Mouse (Mus musculus) midbrain, embryonic 10.5 days (tissue): ENCODE data around the gene Hoxa4. TPM values are rescaled to one million over a fixed set of nuclear protein-coding genes. Genes with fewer than 3 reads are reported as not detected.
A peak's percentile ranks its signal among the peaks of the same experiment; 100 is the strongest.

Experiments used
- DNase-seq: peaks from one replicate; pipeline ENCODE4 v3.0.0-alpha.2; 2017; ENCODE audit warnings: low spot score
- H3K27ac ChIP-seq: fragments of 300-500 bp; sonication (generic); replicated peaks from 2 replicates; pipeline ENCODE4 v1.5.1; 2016; ENCODE audit warnings: mild to moderate bottlenecking
- H3K27me3 ChIP-seq: fragments of 300-500 bp; sonication (generic); 2 replicates; pipeline ENCODE4 v1.6.1; 2016; ENCODE audit warnings: low read depth, mild to moderate bottlenecking; ENCODE audit not compliant: poor library complexity, severe bottlenecking
- H3K36me3 ChIP-seq: fragments of 300-500 bp; sonication (generic); 2 replicates; pipeline ENCODE4 v1.6.1; 2016; ENCODE audit warnings: mild to moderate bottlenecking, moderate library complexity
- H3K4me1 ChIP-seq: fragments of 300-500 bp; sonication (generic); 2 replicates; pipeline ENCODE4 v1.6.1; 2016
- H3K4me3 ChIP-seq: fragments of 300-500 bp; sonication (generic); 2 replicates; pipeline ENCODE4 v1.5.1; 2016; ENCODE audit warnings: mild to moderate bottlenecking, moderate library complexity
- H3K9me3 ChIP-seq: fragments of 300-500 bp; sonication (generic); replicated peaks from 2 replicates; pipeline ENCODE4 v1.6.1; 2016; ENCODE audit warnings: mild to moderate bottlenecking
- WGBS: fragments of 180-500 bp; shearing (Covaris S2); methylation state at CpG from one replicate; pipeline ENCODE4 v1.1.7; 2016; 5-methylcytosine and 5-hydroxymethylcytosine counted together
- polyA plus RNA-seq: library from polyadenylated mRNA; unstranded; fragments of >200 nt; fragmentation: Nextera tagmentation; extraction: Ambion mirVana; gene quantifications from 2 replicates; pipeline ENCODE4 v1.2.1, GENCODE M21; 2016

Hoxa4 gene
- polyA plus RNA-seq, 1 experiment from 2014 or later = not detected

- no peak for DNase-seq
- Histone ChIP-seq H3K4me3 (no peak overlapping the region), H3K27me3 (peaks cover 100% of the 10 kb centered on the region), H3K27ac (no peak overlapping the region), H3K36me3 (no peaks in the 10 kb centered on the region), H3K9me3 (no peaks in the 10 kb centered on the region), H3K4me1 (peaks cover 14% of the 10 kb centered on the region)
- 3% methylated on average over 69 of the region's 69 CpGs for WGBS
Observed at GRCm38 (mm10) chr6:52225612-52226568, 34.3 kb upstream of the Hoxa4 start.

DNA sequence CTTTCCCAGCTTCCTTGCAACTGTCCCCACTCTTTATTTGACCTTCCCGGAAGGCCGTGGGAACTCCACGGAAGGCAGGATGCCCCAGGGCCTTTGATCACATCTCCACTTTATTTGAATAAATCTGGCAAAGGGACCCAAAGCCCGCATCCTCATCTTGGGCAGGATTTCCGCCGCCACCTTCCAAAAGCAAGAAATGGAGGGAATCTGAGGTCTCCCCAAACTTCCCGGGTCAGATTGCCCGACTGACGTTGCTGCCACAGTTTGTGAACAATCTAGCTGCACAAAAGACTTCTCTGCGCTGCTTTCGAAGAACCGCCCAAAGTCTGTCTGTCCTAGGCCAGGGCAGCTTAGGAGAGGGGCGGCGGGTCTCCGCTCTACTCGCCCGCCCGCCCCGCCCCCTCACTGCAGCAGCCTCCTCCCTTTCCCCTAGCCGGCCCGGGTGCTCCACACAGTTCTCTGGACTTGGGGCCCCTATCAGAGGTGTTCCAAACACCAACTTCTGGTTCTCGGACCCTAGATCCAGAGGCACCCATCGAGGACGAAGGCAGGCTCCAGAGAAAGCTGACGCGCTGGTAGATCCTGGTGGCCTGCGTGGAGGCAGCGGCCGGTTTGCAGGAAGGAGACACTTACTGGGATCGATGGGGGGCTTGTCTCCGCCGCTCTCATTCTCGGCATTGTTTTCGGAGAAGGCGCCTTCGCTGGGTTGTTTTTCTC, 33.5 kb upstream of the Hoxa4 start:
- no peak for DNase-seq
- WGBS = 2% methylated on average over 36 of the region's 36 CpGs
- H3K9me3 ChIP-seq = no peaks in the 10 kb centered on the region
- no peaks in the 10 kb centered on the region for H3K36me3 ChIP-seq
- H3K4me3 ChIP-seq = no peak overlapping the region
- H3K27me3 ChIP-seq = peaks cover 100% of the 10 kb centered on the region
- peaks cover 11% of the 10 kb centered on the region for H3K4me1 ChIP-seq
- H3K27ac ChIP-seq = no peak overlapping the region

DNA sequence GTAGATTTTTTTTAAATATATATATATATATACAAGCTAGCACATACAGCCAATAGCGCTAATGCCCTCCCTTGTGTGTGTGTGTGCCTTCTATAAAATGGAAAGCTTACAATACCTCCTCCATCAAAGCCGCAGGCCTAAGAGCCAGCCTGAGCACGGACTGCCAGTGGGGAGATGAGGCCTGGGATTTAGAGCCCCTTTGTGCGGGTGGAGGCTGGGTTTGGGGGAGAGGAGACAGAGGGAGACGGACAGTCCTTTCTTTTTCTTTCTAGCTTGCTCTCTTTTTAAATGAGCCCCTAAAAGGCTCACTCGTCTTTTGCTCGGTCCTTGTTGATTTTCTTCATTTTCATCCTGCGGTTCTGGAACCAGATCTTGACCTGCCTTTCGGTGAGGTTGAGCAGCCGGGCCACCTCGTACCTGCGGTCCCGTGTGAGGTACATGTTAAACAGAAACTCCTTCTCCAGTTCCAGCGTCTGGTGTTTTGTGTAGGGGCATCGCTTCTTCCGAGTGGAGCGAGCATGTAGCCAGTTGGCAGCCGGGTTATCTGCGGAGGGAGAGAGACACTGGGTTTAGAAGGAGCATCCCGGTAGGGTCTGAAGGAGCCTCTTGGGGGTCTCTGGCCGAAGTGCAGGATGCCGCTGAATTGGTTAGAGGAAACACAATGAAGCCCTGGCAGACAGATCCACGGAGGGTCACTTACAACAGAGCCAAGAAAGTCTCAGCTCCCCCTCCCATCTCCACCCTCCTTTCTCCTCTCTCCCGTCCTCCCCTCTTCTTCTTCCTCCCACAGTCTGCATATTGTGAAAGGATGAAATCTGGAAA, 32.6 kb upstream of the Hoxa4 start:
- Histone ChIP-seq H3K4me1 (peaks cover 11% of the 10 kb centered on the region), H3K27ac (no peak overlapping the region), H3K4me3 (no peak overlapping the region), H3K27me3 (peaks cover 100% of the 10 kb centered on the region), H3K36me3 (no peaks in the 10 kb centered on the region), H3K9me3 (no peaks in the 10 kb centered on the region)
- WGBS = 2% methylated on average over 24 of the region's 24 CpGs
- no peak for DNase-seq

- Histone ChIP-seq H3K4me3 (no peak overlapping the region), H3K27ac (no peak overlapping the region), H3K9me3 (no peaks in the 10 kb centered on the region), H3K27me3 (peaks cover 100% of the 10 kb centered on the region), H3K4me1 (peaks cover 12% of the 10 kb centered on the region), H3K36me3 (no peaks in the 10 kb centered on the region)
- 10% methylated on average over 13 of the region's 13 CpGs for WGBS
- no peak for DNase-seq
Observed at GRCm38 (mm10) chr6:52222729-52223128, 31.2 kb upstream of the Hoxa4 start.

- H3K27me3 ChIP-seq = peaks cover 100% of the 10 kb centered on the region
- WGBS = 6% methylated on average over 21 of the region's 21 CpGs
- H3K36me3 ChIP-seq = no peaks in the 10 kb centered on the region
- peaks cover 17% of the 10 kb centered on the region for H3K4me1 ChIP-seq
- H3K4me3 ChIP-seq = 0 out of 2 replicates have a peak overlapping the region, but pooled peaks have one; percentile 49
- no peak for DNase-seq
- no peak overlapping the region for H3K27ac ChIP-seq
- H3K9me3 ChIP-seq = no peaks in the 10 kb centered on the region
Observed at GRCm38 (mm10) chr6:52221993-52222685, 30.6 kb upstream of the Hoxa4 start.

- H3K4me1 ChIP-seq = peaks cover 23% of the 10 kb centered on the region
- H3K27ac ChIP-seq = no peak within 1 kb of the TSS
- DNase-seq = peak; percentile 88
- no peaks in the 10 kb centered on the region for H3K9me3 ChIP-seq
- H3K4me3 ChIP-seq = peak within 1 kb of the TSS; percentile 49
- under 1% methylated on average over 46 of the region's 46 CpGs for WGBS
- H3K27me3 ChIP-seq = peaks cover 100% of the 10 kb centered on the region
- H3K36me3 ChIP-seq = no peaks in the 10 kb centered on the region
Observed at GRCm38 (mm10) chr6:52221337-52221992, 29.9 kb upstream of the Hoxa4 start, which contains the start of gene Hoxa7. Hoxa7 (minus strand) TSS chr6:52221854.

DNA sequence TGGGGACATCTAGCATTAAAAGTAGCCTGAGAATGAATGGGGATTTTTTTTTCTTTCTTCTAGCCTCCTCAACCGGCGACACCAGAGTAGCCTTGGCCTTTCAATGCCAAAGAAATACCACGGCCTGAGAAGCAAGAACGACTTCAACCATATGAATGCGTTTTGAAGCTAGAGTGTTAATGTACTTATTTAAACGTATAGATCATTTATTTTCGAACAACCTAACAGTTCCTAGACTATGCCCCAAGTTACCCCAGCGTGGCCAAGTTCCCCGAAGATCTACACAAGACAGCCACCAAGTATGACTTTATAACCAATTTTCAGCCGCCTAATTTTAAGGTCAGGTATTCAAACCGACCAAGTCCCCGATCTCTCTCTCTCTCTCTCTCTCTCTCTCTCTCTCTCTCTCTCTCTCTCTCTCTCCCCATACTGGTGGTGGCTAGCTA, 29.3 kb upstream of the Hoxa4 start:
- H3K36me3 ChIP-seq = no peaks in the 10 kb centered on the region
- peak overlapping the region; percentile 49 for H3K4me3 ChIP-seq
- WGBS = 7% methylated on average over 12 of the region's 12 CpGs
- no peak overlapping the region for H3K27ac ChIP-seq
- no peaks in the 10 kb centered on the region for H3K9me3 ChIP-seq
- H3K27me3 ChIP-seq = peaks cover 100% of the 10 kb centered on the region
- peaks cover 23% of the 10 kb centered on the region for H3K4me1 ChIP-seq
- DNase-seq = no peak

- Histone ChIP-seq H3K36me3 (no peaks in the 10 kb centered on the region), H3K27ac (no peak overlapping the region), H3K27me3 (peaks cover 100% of the 10 kb centered on the region), H3K4me3 (no peak overlapping the region), H3K9me3 (no peaks in the 10 kb centered on the region), H3K4me1 (peaks cover 23% of the 10 kb centered on the region)
- 11% methylated on average over 32 of the region's 32 CpGs for WGBS
- no peak for DNase-seq
Observed at GRCm38 (mm10) chr6:52220003-52220864, 28.7 kb upstream of the Hoxa4 start.

DNA sequence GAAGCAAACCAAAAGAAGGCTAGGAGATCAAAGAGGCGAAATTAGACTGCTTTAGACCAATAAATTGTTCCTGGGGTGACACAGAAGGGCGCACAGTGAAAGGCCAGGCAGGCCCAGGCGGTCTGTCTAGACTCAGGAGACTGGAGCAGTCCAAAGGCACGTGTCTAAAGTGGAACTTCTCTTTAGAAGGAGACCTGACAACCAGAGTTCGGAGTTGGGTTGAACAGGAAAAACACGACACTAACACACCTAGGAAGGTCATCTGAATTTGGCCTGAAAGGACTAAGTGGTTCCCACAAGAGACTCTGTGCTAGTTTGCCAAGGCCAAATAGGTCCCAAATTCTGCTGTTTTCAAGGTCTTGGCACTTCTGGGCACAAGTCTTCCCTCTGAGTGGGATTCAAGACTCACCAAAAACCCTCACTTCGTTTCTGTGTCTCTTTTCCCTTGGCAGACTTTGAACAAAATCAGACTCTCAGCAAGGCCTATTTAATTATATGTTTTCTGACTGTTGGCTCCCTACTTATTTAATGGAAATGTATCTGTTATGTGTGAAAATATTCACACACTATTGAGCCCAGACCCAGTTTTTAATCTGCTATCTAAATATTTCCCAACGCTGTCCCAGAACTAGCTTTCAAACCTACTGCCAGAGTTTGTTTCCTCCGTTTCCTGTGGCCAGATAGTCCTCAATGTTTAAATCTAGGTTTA, 27.8 kb upstream of the Hoxa4 start:
- no peak overlapping the region for H3K27ac ChIP-seq
- H3K36me3 ChIP-seq = no peaks in the 10 kb centered on the region
- H3K27me3 ChIP-seq = peaks cover 100% of the 10 kb centered on the region
- WGBS = 17% methylated on average over 9 of the region's 9 CpGs
- no peak overlapping the region for H3K4me3 ChIP-seq
- peaks cover 23% of the 10 kb centered on the region for H3K4me1 ChIP-seq
- H3K9me3 ChIP-seq = no peaks in the 10 kb centered on the region
- DNase-seq = no peak

DNA sequence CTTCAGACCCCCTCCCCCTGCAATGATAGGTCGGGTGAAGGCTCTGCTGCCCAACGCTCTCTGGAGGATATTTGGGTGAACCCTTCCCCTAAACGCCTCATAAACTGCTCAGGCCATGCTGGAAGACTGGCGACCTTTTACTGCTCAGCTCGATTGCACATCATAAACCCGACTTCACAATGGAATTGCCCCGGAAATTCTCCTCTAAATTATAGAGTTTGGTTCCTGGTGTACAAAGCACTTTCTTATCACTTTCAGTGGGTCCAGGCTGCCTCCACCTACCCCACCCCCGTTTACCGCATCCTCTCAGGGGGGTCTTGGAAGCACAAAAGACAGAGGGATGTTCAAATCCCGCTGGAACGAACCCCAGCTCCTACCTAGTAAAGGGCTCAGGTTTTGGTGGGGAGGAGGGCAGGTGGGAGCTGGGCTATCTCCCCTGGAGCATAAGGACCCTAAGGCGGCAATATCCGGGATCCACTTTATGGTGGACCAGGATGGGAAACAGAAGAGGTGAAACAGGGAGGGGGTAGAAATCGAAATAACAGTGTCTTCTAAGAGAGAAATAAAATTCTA, 27.2 kb upstream of the Hoxa4 start:
- Histone ChIP-seq H3K36me3 (no peaks in the 10 kb centered on the region), H3K4me3 (no peak overlapping the region), H3K9me3 (no peaks in the 10 kb centered on the region), H3K4me1 (peaks cover 23% of the 10 kb centered on the region), H3K27me3 (peaks cover 100% of the 10 kb centered on the region), H3K27ac (no peak overlapping the region)
- no peak for DNase-seq
- WGBS = 11% methylated on average over 14 of the region's 14 CpGs
